Mouse (Mus musculus) heart, postnatal 0 days (tissue): Measurements from ENCODE around the gene Gins2.

ENCODE experiments used
- CTCF ChIP-seq: IDR thresholded peaks from 2 replicates; pipeline ENCODE4 v1.5.1; 2016; ENCODE audit warnings: antibody characterized with exemption, control low read depth, low read depth
- EP300 ChIP-seq: IDR thresholded peaks from 2 replicates; pipeline ENCODE4 v1.6.1; 2016; ENCODE audit warnings: antibody characterized with exemption, low read depth

DNA sequence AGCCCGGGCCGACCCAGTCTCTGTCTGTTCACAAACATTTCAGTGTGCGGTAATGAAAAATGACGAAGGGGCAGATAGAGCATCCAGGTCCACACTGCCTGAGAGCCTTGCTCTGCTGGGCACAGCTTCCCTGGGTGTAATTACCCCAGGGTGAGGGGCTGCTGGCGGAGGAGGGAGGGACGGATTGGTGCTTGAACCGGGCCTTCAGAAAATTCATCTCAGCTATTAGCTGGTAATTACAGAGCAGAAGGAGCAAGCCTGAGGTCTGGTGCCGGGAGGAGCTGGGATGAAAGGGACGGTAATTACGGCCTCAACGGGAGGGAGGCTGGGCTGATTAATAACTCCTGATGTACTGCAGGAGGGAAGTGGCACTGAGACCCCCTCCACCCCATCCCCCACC, 39.2 kb downstream of the Gins2 start:
- TF ChIP-seq CTCF: no peak
- TF ChIP-seq EP300: no peak
